Mouse (Mus musculus) forebrain, postnatal 0 days (tissue): Measurements from ENCODE around the gene Tns1. TPM values are rescaled to one million over a fixed set of nuclear protein-coding genes. Genes with fewer than 3 reads are reported as not detected.

Experiments
- ATAC-seq: fragments of 200-750 bp; cut with Nextera tagmentation; 2 replicates; pipeline ENCODE4 v1.8.0; 2017; ENCODE audit warnings: mild to moderate bottlenecking, moderate library complexity
- DNase-seq: peaks from one replicate; pipeline ENCODE4 v3.0.0-alpha.2; 2015
- H3K27ac ChIP-seq: fragments of 300-500 bp; sonication (generic); 2 replicates; pipeline ENCODE4 v1.5.1; 2014; ENCODE audit warnings: low read depth, mild to moderate bottlenecking, antibody characterized with exemption, low read length, moderate library complexity, mixed read lengths
- H3K27me3 ChIP-seq: fragments of 300-500 bp; sonication (generic); 2 replicates; pipeline ENCODE4 v1.6.1; 2014; ENCODE audit warnings: mild to moderate bottlenecking, low read length, mixed read lengths; ENCODE audit not compliant: insufficient read depth
- H3K36me3 ChIP-seq: fragments of 300-500 bp; sonication (generic); 2 replicates; pipeline ENCODE4 v1.6.1; 2014; ENCODE audit warnings: mild to moderate bottlenecking, moderate library complexity; ENCODE audit not compliant: insufficient read depth
- H3K4me1 ChIP-seq: fragments of 300-500 bp; sonication (generic); 2 replicates; pipeline ENCODE4 v1.6.1; 2014; ENCODE audit warnings: antibody characterized with exemption; ENCODE audit not compliant: insufficient read depth
- H3K4me2 ChIP-seq: fragments of 300-500 bp; sonication (generic); 2 replicates; pipeline ENCODE4 v1.6.1; 2014; ENCODE audit warnings: low read depth, mild to moderate bottlenecking, moderate library complexity
- H3K4me3 ChIP-seq: fragments of 300-500 bp; sonication (generic); 2 replicates; pipeline ENCODE4 v1.5.1; 2014; ENCODE audit warnings: low read depth, low read length, mixed read lengths
- H3K9ac ChIP-seq: fragments of 300-500 bp; sonication (generic); 2 replicates; pipeline ENCODE4 v1.6.1; 2014; ENCODE audit warnings: mild to moderate bottlenecking
- H3K9me3 ChIP-seq: fragments of 300-500 bp; sonication (generic); 2 replicates; pipeline ENCODE4 v1.6.1; 2016; ENCODE audit warnings: low read length
- CTCF ChIP-seq: sonication (generic); IDR thresholded peaks from 2 replicates; pipeline ENCODE4 v1.5.1; 2016; ENCODE audit warnings: antibody characterized with exemption, control low read depth, low read depth
- WGBS: fragments of 180-500 bp; shearing (Covaris S2); extraction: QIAGEN DNeasy Blood & Tissue Kit; methylation state at CpG from one replicate; pipeline ENCODE4 v1.1.7; 2014; 5-methylcytosine and 5-hydroxymethylcytosine counted together
- polyA plus RNA-seq: library from polyadenylated mRNA; unstranded; fragments of >200 nt; fragmentation: Nextera tagmentation; extraction: Ambion mirVana; gene quantifications from 2 replicates; pipeline ENCODE4 v1.2.1, GENCODE M21; 2015
- total RNA-seq: library from RNA; depleted of rRNA; stranded (reverse); fragments of >200 nt; gene quantifications from 2 replicates; pipeline ENCODE4 v1.2.3, GENCODE M21; 2014

The Tns1 gene
- total and polyA plus RNA-seq, 2 experiments from 2014 or later, result 7.0 to 21.8 TPM

- no peak overlapping the region for H3K4me3 ChIP-seq
- no peak for ATAC-seq
- no peak overlapping the region for H3K9ac ChIP-seq
- H3K36me3 ChIP-seq, result no peaks in the 10 kb centered on the region
- H3K4me2 ChIP-seq, result no peak overlapping the region
- no peaks in the 10 kb centered on the region for H3K9me3 ChIP-seq
- TF ChIP-seq CTCF, result no peak
- 94% methylated on average over 6 of the region's 6 CpGs for WGBS
- H3K27me3 ChIP-seq, result no peaks in the 10 kb centered on the region
- no peaks in the 10 kb centered on the region for H3K4me1 ChIP-seq
- H3K27ac ChIP-seq, result no peak overlapping the region
- DNase-seq, result no peak
These were observed 31.3 kb upstream of the Tns1 start for GRCm38 (mm10) chr1:74155435-74156012.

- Histone ChIP-seq H3K4me3 (no peak within 1 kb of the TSS), H3K27me3 (no peaks in the 10 kb centered on the region), H3K4me2 (no peak within 1 kb of the TSS), H3K4me1 (no peaks in the 10 kb centered on the region), H3K27ac (no peak within 1 kb of the TSS), H3K9ac (no peak within 1 kb of the TSS), H3K36me3 (no peaks in the 10 kb centered on the region), H3K9me3 (no peaks in the 10 kb centered on the region)
- ATAC-seq, result no peak
- WGBS, result 81% methylated on average over 8 of the region's 8 CpGs
- TF ChIP-seq CTCF, result no peak
- DNase-seq, result no peak
These were observed 29.4 kb upstream of the Tns1 start, which contains the start of gene Cxcr2 for GRCm38 (mm10) chr1:74153461-74154184. Gene Cxcr2, plus strand, starts transcription at chr1:74153989.

GRCm38 (mm10) chr1:74151091-74151490 is 26.8 kb upstream of the Tns1 start:
- no peak for TF ChIP-seq CTCF
- Histone ChIP-seq H3K27me3 (no peaks in the 10 kb centered on the region), H3K4me2 (no peak overlapping the region), H3K4me3 (no peak overlapping the region), H3K4me1 (no peaks in the 10 kb centered on the region), H3K9me3 (no peaks in the 10 kb centered on the region), H3K36me3 (no peaks in the 10 kb centered on the region), H3K9ac (no peak overlapping the region), H3K27ac (no peak overlapping the region)
- DNase-seq, result no peak
- WGBS, result 83% methylated on average over 3 of the region's 3 CpGs
- no peak for ATAC-seq

GRCm38 (mm10) chr1:74150101-74150500 is 25.9 kb upstream of the Tns1 start:
- no peaks in the 10 kb centered on the region for H3K4me1 ChIP-seq
- H3K27me3 ChIP-seq, result no peaks in the 10 kb centered on the region
- no peak overlapping the region for H3K9ac ChIP-seq
- ATAC-seq (no peak), DNase-seq (no peak)
- H3K9me3 ChIP-seq, result no peaks in the 10 kb centered on the region
- no peak overlapping the region for H3K4me2 ChIP-seq
- WGBS, result 70% methylated on average over 3 of the region's 3 CpGs
- no peak overlapping the region for H3K27ac ChIP-seq
- H3K36me3 ChIP-seq, result no peaks in the 10 kb centered on the region
- no peak for TF ChIP-seq CTCF
- H3K4me3 ChIP-seq, result no peak overlapping the region

GRCm38 (mm10) chr1:74149106-74149885 is 25.0 kb upstream of the Tns1 start:
- Histone ChIP-seq H3K4me2 (no peak overlapping the region), H3K4me3 (no peak overlapping the region), H3K36me3 (no peaks in the 10 kb centered on the region), H3K27me3 (no peaks in the 10 kb centered on the region), H3K9me3 (no peaks in the 10 kb centered on the region), H3K27ac (no peak overlapping the region), H3K4me1 (no peaks in the 10 kb centered on the region), H3K9ac (no peak overlapping the region)
- no peak for TF ChIP-seq CTCF
- DNase-seq (no peak), ATAC-seq (no peak)
- 91% methylated on average over 6 of the region's 6 CpGs for WGBS

GRCm38 (mm10) chr1:74141781-74142180 is 17.5 kb upstream of the Tns1 start:
- no peaks in the 10 kb centered on the region for H3K36me3 ChIP-seq
- no peak for DNase-seq
- ATAC-seq, result no peak
- H3K4me1 ChIP-seq, result no peaks in the 10 kb centered on the region
- no peaks in the 10 kb centered on the region for H3K9me3 ChIP-seq
- H3K27me3 ChIP-seq, result no peaks in the 10 kb centered on the region
- H3K27ac ChIP-seq, result no peak overlapping the region
- H3K9ac ChIP-seq, result no peak overlapping the region
- WGBS, result 79% methylated on average over 8 of the region's 8 CpGs
- no peak for TF ChIP-seq CTCF
- H3K4me2 ChIP-seq, result no peak overlapping the region
- no peak overlapping the region for H3K4me3 ChIP-seq

GRCm38 (mm10) chr1:74139415-74139814 is 15.2 kb upstream of the Tns1 start:
- 55% methylated on average over 3 of the region's 3 CpGs for WGBS
- DNase-seq, result no peak
- Histone ChIP-seq H3K4me2 (no peak overlapping the region), H3K27me3 (no peaks in the 10 kb centered on the region), H3K4me1 (no peaks in the 10 kb centered on the region), H3K36me3 (no peaks in the 10 kb centered on the region), H3K4me3 (no peak overlapping the region), H3K9ac (no peak overlapping the region), H3K9me3 (no peaks in the 10 kb centered on the region), H3K27ac (no peak overlapping the region)
- no peak for ATAC-seq
- TF ChIP-seq CTCF, result peak; percentile 25; the same call in 1 of the 2 replicates
